Mouse (Mus musculus): ENCODE measurements around the gene Dip2c.

Gene Dip2c

GRCm38 (mm10) chr13:9329307-9329915 is 53.1 kb downstream of the Dip2c start:
- no peak for DNase-seq (ENCODE audit: low read depth, low spot score)

- DNase-seq (ENCODE audit: low read depth, low spot score), result no peak
Observed at GRCm38 (mm10) chr13:9333187-9333586, 56.9 kb downstream of the Dip2c start.

- no peak for DNase-seq (ENCODE audit: low read depth, low spot score)
Observed at GRCm38 (mm10) chr13:9340293-9340692, 64.0 kb downstream of the Dip2c start.

GRCm38 (mm10) chr13:9342696-9343095 is 66.4 kb downstream of the Dip2c start:
- no peak for DNase-seq (ENCODE audit: low read depth, low spot score)

- DNase-seq (ENCODE audit: low read depth, low spot score), result no peak
Observed at GRCm38 (mm10) chr13:9347448-9347847, 71.1 kb downstream of the Dip2c start.

GRCm38 (mm10) chr13:9350670-9351069 is 74.3 kb downstream of the Dip2c start:
- no peak for DNase-seq (ENCODE audit: low read depth, low spot score)

GRCm38 (mm10) chr13:9353890-9354289 is 77.6 kb downstream of the Dip2c start:
- DNase-seq (ENCODE audit: low read depth, low spot score), result peak; percentile 53

GRCm38 (mm10) chr13:9355331-9355730 is 79.0 kb downstream of the Dip2c start:
- no peak for DNase-seq (ENCODE audit: low read depth, low spot score)

GRCm38 (mm10) chr13:9361457-9361856 is 85.1 kb downstream of the Dip2c start:
- no peak for DNase-seq (ENCODE audit: low read depth, low spot score)

GRCm38 (mm10) chr13:9371387-9371786 is 95.1 kb downstream of the Dip2c start:
- DNase-seq (ENCODE audit: low read depth, low spot score), result no peak

- DNase-seq (ENCODE audit: low read depth, low spot score), result no peak
Observed at GRCm38 (mm10) chr13:9377130-9377529, 100.8 kb downstream of the Dip2c start.

- no peak for DNase-seq (ENCODE audit: low read depth, low spot score)
Observed at GRCm38 (mm10) chr13:9380740-9381410, 104.5 kb downstream of the Dip2c start.

- DNase-seq (ENCODE audit: low read depth, low spot score), result no peak
Observed at GRCm38 (mm10) chr13:9388017-9388416, 111.7 kb downstream of the Dip2c start.

- DNase-seq (ENCODE audit: low read depth, low spot score), result no peak
Observed at GRCm38 (mm10) chr13:9389334-9389733, 113.0 kb downstream of the Dip2c start.

- DNase-seq (ENCODE audit: low read depth, low spot score), result no peak
Observed at GRCm38 (mm10) chr13:9390204-9390804, 114.0 kb downstream of the Dip2c start.

GRCm38 (mm10) chr13:9393470-9393869 is 117.1 kb downstream of the Dip2c start:
- no peak for DNase-seq (ENCODE audit: low read depth, low spot score)

- no peak for DNase-seq (ENCODE audit: low read depth, low spot score)
Observed at GRCm38 (mm10) chr13:9395286-9395685, 119.0 kb downstream of the Dip2c start.

- no peak for DNase-seq (ENCODE audit: low read depth, low spot score)
Observed at GRCm38 (mm10) chr13:9398846-9399245, 122.5 kb downstream of the Dip2c start.

GRCm38 (mm10) chr13:9405399-9405798 is 129.1 kb downstream of the Dip2c start:
- no peak for DNase-seq (ENCODE audit: low read depth, low spot score)

GRCm38 (mm10) chr13:9408983-9409382 is 132.7 kb downstream of the Dip2c start:
- DNase-seq (ENCODE audit: low read depth, low spot score), result no peak

- DNase-seq (ENCODE audit: low read depth, low spot score), result no peak
Observed at GRCm38 (mm10) chr13:9418441-9418840, 142.1 kb downstream of the Dip2c start.

GRCm38 (mm10) chr13:9419213-9419612 is 142.9 kb downstream of the Dip2c start:
- DNase-seq (ENCODE audit: low read depth, low spot score), result no peak

GRCm38 (mm10) chr13:9421949-9422348 is 145.6 kb downstream of the Dip2c start:
- no peak for DNase-seq (ENCODE audit: low read depth, low spot score)

Measured in CD4-positive helper T cell, adult 2 months (primary cell).